Mouse (Mus musculus): ENCODE data around the gene Nbas.

- TF ChIP-seq POLR2A (IDR thresholded peaks at IDR 0.05; ENCODE audit: insufficient read depth, low read depth, low read length), result no peak
- no peak for TF ChIP-seq CTCF (IDR thresholded peaks at IDR 0.05; ENCODE audit: insufficient read depth, low read depth, low read length)
These were observed 120.7 kb downstream of the Nbas start for GRCm38 (mm10) chr12:13389644-13390043.

Measured in olfactory bulb, adult 2 months (tissue).